Comparison of ENCODE assay signal across 10 mouse cellular contexts in genomic region chr9:29357796-29358195, GRCm38 (mm10).
"Had no signal": no experiment of that assay in that cellular context is flagged by ENCODE, and none has a peak within 500 bp of the region (broad histone marks: within the 10 kb centered on the region; RNA-seq: fewer than 3 reads in every experiment).

No protein-coding gene starts in this region.

- DNase-seq: kidney, postnatal 14 days; left cerebral cortex, postnatal 4 days; lung, adult 2 months; lung, postnatal 36 days; right cerebral cortex, postnatal 4 days; spleen, adult 18-20 months; thymus, adult 18-20 months; thymus, postnatal 14 days had no signal

- ATAC-seq: lung, postnatal 0 days; midbrain, embryonic 15.5 days had no signal
